Mouse (Mus musculus): ENCODE measurements around the gene Tnfrsf13c. TPM values are rescaled to one million over a fixed set of nuclear protein-coding genes. Genes with fewer than 3 reads are reported as not detected.
"Not testable (repeated sequence)": the region's sequence is repeated elsewhere in the genome, so short reads cannot be mapped to it uniquely, and the experiment has no call there.

Tnfrsf13c gene
- polyA plus RNA-seq, 1 experiment: 0.36 TPM

DNA sequence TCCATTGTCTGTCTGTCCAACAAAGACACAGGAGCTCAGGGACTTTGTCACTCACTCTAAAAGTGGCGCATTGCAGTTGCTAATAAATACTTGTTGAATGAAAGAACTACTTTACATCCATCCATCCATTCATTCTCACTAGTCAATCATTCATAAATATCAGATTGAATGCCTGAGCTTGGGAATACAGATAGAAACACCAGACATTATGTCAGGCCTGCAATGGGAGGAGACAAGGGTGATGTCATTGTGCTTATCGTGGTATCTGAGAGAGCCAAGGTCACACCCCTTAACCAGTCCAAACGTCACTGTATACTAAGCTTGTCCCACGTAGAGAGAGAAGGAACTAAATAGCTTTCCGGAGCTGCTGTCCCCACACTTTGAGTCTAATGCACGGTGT lies 27.9 kb upstream of the Tnfrsf13c start, which contains the start of gene 1500009C09Rik:
1500009C09Rik (plus strand) TSS at position 301 of the 400 bp plus-strand sequence.
- no peak for TF ChIP-seq TAL1 (IDR thresholded peaks at IDR 0.05; ENCODE audit: low read length)
- no peak for TF ChIP-seq GATA1 (IDR thresholded peaks at IDR 0.05; ENCODE audit: low read length)
- H3K9me3 ChIP-seq (ENCODE audit: control insufficient read depth, low read length): peaks cover 4% of the 10 kb centered on the region
- H3K4me1 ChIP-seq (ENCODE audit: control insufficient read depth): no peaks in the 10 kb centered on the region
- peaks cover 6% of the 10 kb centered on the region for H3K27me3 ChIP-seq (ENCODE audit: control insufficient read depth)
- H3K36me3 ChIP-seq (ENCODE audit: control insufficient read depth): no peaks in the 10 kb centered on the region
- no peak within 1 kb of the TSS for H3K4me3 ChIP-seq (replicated peaks)

DNA sequence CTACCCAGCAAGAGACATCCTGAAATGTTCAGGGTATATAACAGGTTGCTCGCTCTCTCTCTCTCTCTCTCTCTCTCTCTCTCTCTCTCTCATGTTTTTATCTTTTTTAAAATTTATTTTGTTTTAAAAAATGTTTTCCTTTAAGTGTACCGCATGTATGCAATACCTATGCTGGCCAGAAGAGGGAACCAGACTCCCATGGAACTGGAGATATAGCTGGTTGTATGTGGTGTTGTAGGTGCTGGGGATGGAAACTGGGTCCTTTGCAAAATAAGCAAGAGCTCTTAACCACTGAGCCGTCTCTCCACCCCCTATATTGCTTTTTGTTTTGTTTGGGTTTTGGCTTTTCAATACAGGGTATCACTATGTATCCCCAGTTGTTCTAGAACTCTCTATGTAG lies 27.4 kb upstream of the Tnfrsf13c start:
- no peak for TF ChIP-seq GATA1 (IDR thresholded peaks at IDR 0.05; ENCODE audit: low read length)
- no peak for TF ChIP-seq TAL1 (IDR thresholded peaks at IDR 0.05; ENCODE audit: low read length)
- Histone ChIP-seq H3K4me1 (ENCODE audit: control insufficient read depth) (no peaks in the 10 kb centered on the region), H3K9me3 (ENCODE audit: control insufficient read depth, low read length) (peaks cover 4% of the 10 kb centered on the region), H3K4me3 (replicated peaks) (no peak overlapping the region), H3K36me3 (ENCODE audit: control insufficient read depth) (no peaks in the 10 kb centered on the region), H3K27me3 (ENCODE audit: control insufficient read depth) (peaks cover 6% of the 10 kb centered on the region)

DNA sequence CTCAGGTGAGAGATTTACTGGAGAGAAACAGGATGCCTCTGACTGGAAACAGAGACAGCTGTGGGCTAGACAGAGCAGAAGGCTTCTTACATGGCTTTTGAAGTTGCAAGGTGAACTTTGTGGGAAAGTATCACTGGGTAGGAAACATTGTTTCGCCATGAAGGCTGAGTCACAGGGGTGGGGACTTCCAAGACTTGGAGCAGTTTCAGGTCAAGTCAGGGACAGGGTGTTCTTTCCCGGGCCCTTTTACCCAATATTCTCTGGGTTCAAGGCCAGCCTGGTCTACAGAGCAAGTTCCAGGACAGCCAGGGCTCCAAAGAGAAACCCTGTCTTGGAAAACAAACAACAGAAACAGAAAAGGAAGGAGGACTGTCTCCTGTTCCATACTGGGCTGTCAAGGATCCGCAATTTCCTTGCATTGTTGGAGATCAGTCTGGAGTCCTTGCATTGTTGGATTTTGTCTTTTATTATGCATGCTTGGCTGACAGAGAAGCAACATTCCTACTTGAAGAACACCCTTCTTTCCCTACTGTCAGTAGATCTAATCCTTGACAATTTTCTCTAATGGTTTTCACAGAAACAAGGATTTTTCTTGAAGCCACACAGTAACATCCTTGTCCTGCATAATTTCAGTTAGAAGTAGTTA lies 23.1 kb upstream of the Tnfrsf13c start:
- peaks cover 17% of the 10 kb centered on the region for H3K4me1 ChIP-seq (ENCODE audit: control insufficient read depth)
- no peaks in the 10 kb centered on the region for H3K27me3 ChIP-seq (ENCODE audit: control insufficient read depth)
- H3K9me3 ChIP-seq (ENCODE audit: control insufficient read depth, low read length): peaks cover 4% of the 10 kb centered on the region
- H3K36me3 ChIP-seq (ENCODE audit: control insufficient read depth): peaks cover 3% of the 10 kb centered on the region
- TF ChIP-seq GATA1 (IDR thresholded peaks at IDR 0.05; ENCODE audit: low read length): no peak
- TF ChIP-seq TAL1 (IDR thresholded peaks at IDR 0.05; ENCODE audit: low read length): no peak
- no peak overlapping the region for H3K4me3 ChIP-seq (replicated peaks)

DNA sequence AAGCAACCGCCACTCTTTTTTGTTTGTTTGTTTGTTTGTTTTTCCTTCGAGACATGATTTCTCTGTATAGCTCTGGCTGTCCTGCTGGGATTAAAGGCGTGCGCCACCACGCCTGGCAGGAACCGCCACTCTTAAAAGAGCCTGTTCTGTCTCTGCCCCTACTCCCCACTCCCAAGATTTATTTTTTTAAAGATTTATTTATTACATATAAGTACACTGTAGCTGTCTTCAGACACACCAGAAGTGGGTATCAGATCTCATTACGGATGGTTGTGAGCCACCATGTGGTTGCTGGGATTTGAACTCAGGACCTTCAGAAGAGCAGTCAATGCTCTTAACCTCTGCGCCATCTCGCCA lies 20.6 kb upstream of the Tnfrsf13c start:
- H3K4me3 ChIP-seq (replicated peaks): peak overlapping the region; percentile 70

DNA sequence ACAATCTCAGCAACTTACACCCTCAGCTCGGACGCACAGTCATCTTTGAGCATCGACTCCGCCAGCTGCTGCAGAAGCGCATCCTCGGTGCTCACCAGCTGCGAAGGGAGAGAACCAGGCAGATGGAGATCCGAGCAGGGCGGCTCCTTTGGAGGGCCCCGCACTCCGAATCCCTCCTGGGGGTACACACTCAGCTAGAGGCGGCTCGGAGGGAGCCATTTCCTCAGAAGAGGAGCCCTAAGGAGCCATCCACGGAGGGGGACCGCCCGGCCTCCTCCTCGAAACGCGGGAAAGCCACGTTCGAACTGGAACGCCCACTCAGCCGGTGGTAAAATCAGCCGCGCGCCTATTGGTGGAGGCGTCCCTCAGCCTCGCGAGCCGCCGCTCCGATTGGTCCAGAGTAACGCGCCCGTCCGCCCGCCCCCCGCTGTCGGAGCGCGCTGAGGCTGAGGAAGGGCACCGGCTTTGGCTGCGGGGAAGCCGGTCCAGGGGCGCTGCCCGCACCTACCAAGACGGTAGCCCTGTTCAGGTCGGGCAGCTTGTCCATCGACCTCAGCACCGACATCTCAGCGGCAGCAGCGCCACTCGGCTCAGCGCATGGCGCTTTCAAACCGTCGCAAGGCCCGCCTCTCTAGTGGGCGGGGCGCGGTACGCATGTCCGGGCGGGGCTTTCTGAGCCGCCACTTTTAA lies 20.1 kb upstream of the Tnfrsf13c start, which contains the start of gene Cenpm:
Cenpm (minus strand) TSS at position 634 of the 690 bp plus-strand sequence.
- H3K36me3 ChIP-seq (ENCODE audit: control insufficient read depth): peaks cover 24% of the 10 kb centered on the region
- peak within 1 kb of the TSS; percentile 70 for H3K4me3 ChIP-seq (replicated peaks)
- no peaks in the 10 kb centered on the region for H3K9me3 ChIP-seq (ENCODE audit: control insufficient read depth, low read length)
- H3K4me1 ChIP-seq (ENCODE audit: control insufficient read depth): peaks cover 24% of the 10 kb centered on the region
- no peak for TF ChIP-seq TAL1 (IDR thresholded peaks at IDR 0.05; ENCODE audit: low read length)
- no peak for TF ChIP-seq GATA1 (IDR thresholded peaks at IDR 0.05; ENCODE audit: low read length)
- H3K27me3 ChIP-seq (ENCODE audit: control insufficient read depth): no peaks in the 10 kb centered on the region

More for the DNA sequence above, 20.6 kb upstream of the Tnfrsf13c start:
- Histone ChIP-seq H3K4me1 (ENCODE audit: control insufficient read depth) (peaks cover 24% of the 10 kb centered on the region), H3K36me3 (ENCODE audit: control insufficient read depth) (peaks cover 19% of the 10 kb centered on the region)
- H3K27me3 ChIP-seq (ENCODE audit: control insufficient read depth); H3K9me3 ChIP-seq (ENCODE audit: control insufficient read depth, low read length): not testable (repeated sequence)

DNA sequence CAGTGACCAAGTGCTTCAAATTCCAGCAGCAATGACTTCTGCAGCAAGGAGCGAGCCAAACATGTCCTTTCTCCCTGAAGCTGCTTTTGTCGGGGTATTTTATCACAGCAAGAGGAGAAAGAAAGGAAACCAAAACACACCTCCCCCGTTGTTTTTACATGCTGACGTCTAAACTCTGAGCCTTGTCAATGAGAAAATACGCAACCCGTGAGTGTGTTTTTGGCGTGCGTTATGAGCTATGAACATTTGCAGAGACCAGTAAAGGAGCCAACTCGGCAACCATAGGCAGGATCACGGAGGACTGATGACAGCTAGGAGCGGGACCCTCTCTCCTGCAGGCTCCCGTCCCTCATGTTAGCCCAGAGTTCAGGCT lies 19.6 kb upstream of the Tnfrsf13c start:
- Histone ChIP-seq H3K27me3 (ENCODE audit: control insufficient read depth) (no peaks in the 10 kb centered on the region), H3K4me1 (ENCODE audit: control insufficient read depth) (peaks cover 24% of the 10 kb centered on the region), H3K36me3 (ENCODE audit: control insufficient read depth) (peaks cover 30% of the 10 kb centered on the region), H3K4me3 (replicated peaks) (peak overlapping the region; percentile 70), H3K9me3 (ENCODE audit: control insufficient read depth, low read length) (no peaks in the 10 kb centered on the region)
- TF ChIP-seq TAL1 (IDR thresholded peaks at IDR 0.05; ENCODE audit: low read length) (no peak), GATA1 (IDR thresholded peaks at IDR 0.05; ENCODE audit: low read length) (no peak)

DNA sequence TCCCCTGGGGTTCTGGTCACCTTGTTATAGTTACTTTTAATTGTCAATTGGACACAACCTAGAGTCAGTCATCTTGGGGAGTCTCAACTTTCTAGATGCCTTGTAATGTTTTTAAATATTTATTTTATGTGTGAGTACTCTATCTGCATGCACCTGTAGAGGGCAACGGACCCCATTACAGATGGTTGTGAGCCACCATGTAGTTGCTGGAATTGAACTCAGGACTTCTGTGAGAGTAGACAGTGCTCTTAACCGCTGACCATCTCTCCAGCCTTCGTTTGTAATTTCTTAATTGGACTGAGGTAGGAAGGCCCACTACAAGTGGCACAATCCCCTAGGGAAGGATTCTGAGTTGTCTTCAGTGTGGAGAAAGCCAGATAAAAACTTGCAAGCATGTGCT lies 19.1 kb upstream of the Tnfrsf13c start:
- Histone ChIP-seq H3K4me3 (replicated peaks) (peak overlapping the region; percentile 70), H3K27me3 (ENCODE audit: control insufficient read depth) (no peaks in the 10 kb centered on the region), H3K36me3 (ENCODE audit: control insufficient read depth) (peaks cover 34% of the 10 kb centered on the region), H3K9me3 (ENCODE audit: control insufficient read depth, low read length) (no peaks in the 10 kb centered on the region), H3K4me1 (ENCODE audit: control insufficient read depth) (peaks cover 25% of the 10 kb centered on the region)
- TF ChIP-seq GATA1 (IDR thresholded peaks at IDR 0.05; ENCODE audit: low read length) (no peak), TAL1 (IDR thresholded peaks at IDR 0.05; ENCODE audit: low read length) (no peak)

DNA sequence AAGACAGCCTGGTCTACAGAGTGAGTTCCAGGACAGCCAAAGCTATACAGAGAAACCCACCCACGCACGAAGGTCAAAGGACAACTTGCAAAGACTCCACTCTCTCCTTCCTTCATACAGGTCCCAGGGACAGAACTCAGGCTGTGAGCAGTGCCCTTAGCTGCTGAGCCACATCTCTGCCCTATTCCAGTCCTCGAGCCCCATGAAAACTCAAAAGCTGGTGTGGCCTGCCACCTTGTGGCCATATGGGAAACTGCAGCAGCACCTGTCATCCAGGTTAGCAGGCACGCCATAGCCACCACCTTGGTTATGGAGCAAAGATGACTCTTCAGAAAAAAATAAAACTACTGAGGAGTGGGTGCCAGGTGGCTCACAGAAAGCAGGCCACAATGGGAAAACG lies 12.4 kb upstream of the Tnfrsf13c start:
- Histone ChIP-seq H3K4me3 (replicated peaks) (no peak overlapping the region), H3K36me3 (ENCODE audit: control insufficient read depth) (peaks cover 86% of the 10 kb centered on the region), H3K4me1 (ENCODE audit: control insufficient read depth) (peaks cover 13% of the 10 kb centered on the region), H3K27me3 (ENCODE audit: control insufficient read depth) (no peaks in the 10 kb centered on the region), H3K9me3 (ENCODE audit: control insufficient read depth, low read length) (no peaks in the 10 kb centered on the region)
- no peak for TF ChIP-seq TAL1 (IDR thresholded peaks at IDR 0.05; ENCODE audit: low read length)
- TF ChIP-seq GATA1 (IDR thresholded peaks at IDR 0.05; ENCODE audit: low read length): no peak

DNA sequence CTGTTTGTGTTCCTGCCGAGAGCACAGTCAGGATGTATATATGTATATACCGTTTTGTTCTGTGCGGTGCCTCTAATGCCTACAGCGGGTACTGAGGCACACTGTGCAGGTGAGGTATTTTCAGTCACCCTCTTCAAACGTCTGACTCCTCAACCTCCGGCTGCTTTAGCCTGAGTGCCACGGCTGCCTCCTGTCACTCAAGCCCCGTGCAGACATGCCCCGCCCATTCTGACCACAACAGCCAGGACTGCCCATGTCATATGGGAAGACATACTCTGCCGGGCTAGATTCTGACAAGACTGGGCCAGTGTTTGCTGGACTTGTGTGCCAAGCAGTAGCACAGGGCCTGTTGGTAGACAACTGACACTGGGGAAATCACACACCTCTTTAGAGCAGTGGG lies 11.5 kb upstream of the Tnfrsf13c start:
- no peak for TF ChIP-seq GATA1 (IDR thresholded peaks at IDR 0.05; ENCODE audit: low read length)
- no peak for TF ChIP-seq TAL1 (IDR thresholded peaks at IDR 0.05; ENCODE audit: low read length)
- H3K27me3 ChIP-seq (ENCODE audit: control insufficient read depth): no peaks in the 10 kb centered on the region
- no peak overlapping the region for H3K4me3 ChIP-seq (replicated peaks)
- H3K9me3 ChIP-seq (ENCODE audit: control insufficient read depth, low read length): no peaks in the 10 kb centered on the region
- H3K36me3 ChIP-seq (ENCODE audit: control insufficient read depth): peaks cover 77% of the 10 kb centered on the region
- H3K4me1 ChIP-seq (ENCODE audit: control insufficient read depth): peaks cover 12% of the 10 kb centered on the region; the same call in 1 of the 2 replicates

Measured in erythroblast, embryonic 14.5 days (primary cell).